Mouse (Mus musculus) Patski (cell line): ENCODE measurements at regions not wholly inside any gene's neighbourhood (a gene's known extent, or its start where the extent isn't known, plus 50 kb on each side); places are given as distances from the start of the nearest gene placed in this dataset.

Experiments used
- ATAC-seq: fragments of 100-300 bp; one replicate; pipeline ENCODE4 v1.8.0; 2021
- CTCF ChIA-PET: fragments of 350-600 bp; sonication (Branson Sonifier 250); formaldehyde crosslinking; loops from one replicate; lab custom pipeline; 2022; ENCODE audit warnings: inconsistent platforms; lab: Charles Lee
- POLR2A ChIA-PET: fragments of 350-600 bp; sonication (Branson Sonifier 250); formaldehyde crosslinking; loops from one replicate; lab custom pipeline; 2022; ENCODE audit warnings: antibody characterized with exemption, inconsistent platforms; lab: Charles Lee
- DNase-seq: peaks from one replicate; pipeline ENCODE4 v3.0.0-alpha.2; 2011; ENCODE audit warnings: low read depth, low spot score
- H3K27me3 ChIP-seq: fragments of 371-371 bp; one replicate; pipeline ENCODE4 v1.5.1; 2021
- CTCF ChIP-seq: fragments of 100-300 bp; IDR thresholded peaks from one replicate; pipeline ENCODE4 v1.5.1; 2021
- in situ Hi-C: fragments of 300-500 bp; cut with MboI; formaldehyde crosslinking; loops from 3 replicates; pipeline ENCODE4 v1.11.1; 2018; ENCODE audit warnings: low pct_unique_long_range_greater_than_20kb, mixed read lengths

DNA sequence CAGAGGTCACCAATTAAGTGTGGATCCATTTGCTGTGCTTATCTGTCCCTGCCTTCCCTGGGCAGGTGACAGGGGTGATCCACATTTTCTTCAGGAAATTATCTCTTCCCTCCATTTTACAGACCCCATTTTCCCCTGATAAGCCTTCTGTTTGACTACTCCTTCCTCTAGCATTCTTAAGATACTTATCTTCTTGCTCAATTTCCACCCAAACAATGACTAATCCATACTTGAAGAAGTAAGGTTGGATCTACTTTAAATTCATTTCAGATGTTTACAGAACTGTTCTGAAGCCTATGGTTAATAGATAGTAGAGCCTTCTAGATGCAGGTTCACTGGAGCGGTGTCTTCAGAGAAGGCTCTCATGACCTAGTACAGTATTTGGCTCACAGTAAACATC, 273.2 kb downstream of the Sox4 start:
- DNase-seq (no peak), ATAC-seq (peak; percentile 31)
- no peak for TF ChIP-seq CTCF
- ChIA-PET CTCF (no interaction called here), POLR2A (no interaction called here)
- in situ Hi-C loops, result no loop called here
- no peaks in the 10 kb centered on the region for H3K27me3 ChIP-seq

DNA sequence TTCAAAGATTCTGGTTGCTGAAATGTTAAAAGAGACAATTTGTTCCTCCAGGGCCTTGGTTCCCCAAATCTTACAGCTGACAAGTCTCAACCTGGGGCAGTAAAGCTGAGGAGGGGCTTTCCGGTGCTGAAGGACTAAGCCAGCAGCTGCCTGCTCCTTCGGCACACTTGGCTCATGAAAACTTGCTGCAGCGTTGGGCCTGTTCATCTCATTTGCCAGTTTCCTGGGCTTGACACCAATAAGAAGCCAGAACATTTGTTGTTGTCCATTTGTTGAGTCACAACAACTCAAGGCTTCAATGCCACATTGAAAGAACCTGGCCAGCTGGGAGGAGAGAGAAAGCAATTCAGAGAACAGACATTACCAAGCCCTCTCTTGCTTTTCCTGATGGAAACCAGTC, 279.9 kb downstream of the Sox4 start:
- in situ Hi-C loops, result no loop called here
- no peak for TF ChIP-seq CTCF
- H3K27me3 ChIP-seq, result no peaks in the 10 kb centered on the region
- CTCF ChIA-PET, result no interaction called here
- ATAC-seq, result no peak
- no peak for DNase-seq
- POLR2A ChIA-PET, result no interaction called here

DNA sequence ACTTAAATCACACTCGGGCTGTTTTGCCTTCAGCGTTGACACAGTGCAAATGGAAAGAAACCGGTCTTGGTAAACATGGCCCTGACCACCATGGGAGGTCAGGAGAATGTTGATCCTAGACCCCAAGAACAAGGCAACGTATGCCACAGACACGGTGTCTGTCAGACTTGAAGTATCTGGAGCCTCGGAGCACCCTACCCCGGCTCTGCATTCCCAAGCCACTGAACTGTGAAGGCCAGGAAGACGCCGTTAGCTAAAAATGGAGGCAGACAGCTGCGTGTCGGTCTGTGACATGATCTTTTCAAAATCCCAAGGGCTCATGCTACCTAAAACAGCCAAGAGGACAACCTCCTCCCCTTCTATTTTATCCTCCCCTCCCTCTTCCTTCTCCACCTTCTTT, 282.0 kb downstream of the Sox4 start:
- no peak for DNase-seq
- ChIA-PET POLR2A (interaction anchor here (0.5 to 0.7 kb wide), 2 partner anchors 26 to 29 kb away, joined by 4 read pairs; no protein-coding TSS in a partner anchor), CTCF (interaction anchor here (1.1 to 1.6 kb wide), 2 partner anchors 12 to 20 kb away, joined by 3 to 5 read pairs; no protein-coding TSS in a partner anchor)
- in situ Hi-C loops, result no loop called here
- H3K27me3 ChIP-seq, result no peaks in the 10 kb centered on the region
- peak; percentile 47 for ATAC-seq
- TF ChIP-seq CTCF, result no peak

DNA sequence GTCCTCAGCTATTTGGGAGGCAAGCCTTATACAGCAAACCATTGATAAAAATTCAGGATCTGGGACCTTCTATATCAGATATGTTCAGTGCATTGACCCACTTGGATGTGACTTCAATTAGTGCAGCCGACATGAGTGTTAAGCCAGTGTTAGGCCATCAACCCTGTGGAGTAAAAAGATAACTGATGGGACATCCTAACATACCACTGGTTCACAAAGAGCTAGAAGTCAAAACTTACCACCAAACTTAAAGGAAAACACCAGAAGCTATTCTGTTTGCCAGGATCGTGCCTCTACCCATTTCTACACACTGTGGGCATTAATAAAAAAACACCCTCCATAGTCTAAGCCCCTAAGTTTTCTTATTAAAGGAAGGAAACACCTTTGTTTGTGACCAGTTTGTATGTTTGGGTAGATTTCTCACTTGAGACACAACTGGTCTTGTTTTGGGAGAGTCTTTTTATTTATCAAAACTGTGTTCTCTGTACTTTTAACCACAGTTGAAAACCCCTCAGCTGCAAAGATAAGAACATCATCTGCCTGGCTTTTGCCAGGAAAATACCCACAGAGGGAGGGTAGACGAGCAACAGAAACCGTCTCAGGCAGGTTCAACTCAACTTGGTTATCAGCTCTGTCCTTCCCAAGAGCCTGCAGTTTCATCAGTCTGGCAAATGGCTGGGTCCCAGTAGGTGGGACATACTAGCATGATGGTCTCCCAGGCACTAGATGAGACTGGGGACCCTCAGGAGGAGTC, 283.5 kb downstream of the Sox4 start:
- no peak for DNase-seq
- TF ChIP-seq CTCF, result no peak
- ChIA-PET CTCF (no interaction called here), POLR2A (no interaction called here)
- in situ Hi-C loops, result no loop called here
- no peak for ATAC-seq
- no peaks in the 10 kb centered on the region for H3K27me3 ChIP-seq

DNA sequence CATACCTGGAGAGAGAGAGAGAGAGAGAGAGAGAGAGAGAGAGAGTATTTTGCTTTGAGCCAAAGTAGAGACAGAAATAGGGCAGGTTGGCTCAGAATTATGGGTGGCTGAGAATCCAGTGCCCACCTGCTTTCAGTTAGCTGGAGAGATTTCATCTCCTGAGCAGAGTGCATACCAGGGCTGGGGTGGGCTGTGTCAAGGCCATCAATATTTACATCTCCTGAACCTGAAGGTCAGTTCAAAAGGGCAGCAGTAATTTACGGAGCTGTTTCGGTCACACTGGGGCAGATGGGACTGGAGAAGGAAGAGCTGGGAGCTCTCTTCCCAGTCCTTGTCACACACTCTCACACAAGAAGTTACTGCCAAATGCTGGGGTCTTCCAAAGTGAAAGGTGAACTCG, 286.7 kb downstream of the Sox4 start:
- H3K27me3 ChIP-seq, result no peaks in the 10 kb centered on the region
- ATAC-seq, result no peak
- in situ Hi-C loops, result no loop called here
- ChIA-PET POLR2A (interaction anchor here (0.6 kb wide), 1 partner anchor 55 kb away, joined by 4 read pairs; no protein-coding TSS in a partner anchor), CTCF (no interaction called here)
- no peak for TF ChIP-seq CTCF
- no peak for DNase-seq

DNA sequence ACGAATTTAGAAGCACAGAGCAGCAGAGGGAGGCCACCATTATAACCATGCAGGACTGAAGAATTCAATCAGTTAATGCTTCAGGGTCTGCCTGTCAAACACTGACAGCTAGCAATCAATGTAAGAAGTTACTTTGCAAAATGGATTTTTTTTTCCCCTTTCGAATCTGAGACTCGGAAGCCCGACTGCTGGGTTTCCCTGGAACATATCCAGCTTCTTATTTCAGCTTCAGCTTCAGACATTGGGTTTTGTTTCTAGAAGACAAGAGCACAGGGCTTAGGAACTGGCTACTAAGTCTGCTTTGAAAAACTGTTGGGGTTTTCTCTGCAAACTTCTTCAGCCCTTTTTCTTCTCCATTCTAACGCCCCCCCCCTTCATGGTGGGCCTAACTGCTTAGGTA, 288.4 kb downstream of the Sox4 start:
- DNase-seq (no peak), ATAC-seq (no peak)
- TF ChIP-seq CTCF, result no peak
- in situ Hi-C loops, result no loop called here
- POLR2A ChIA-PET, result interaction anchor here (0.5 to 1.6 kb wide), 2 partner anchors 72 to 93 kb away, joined by 3 read pairs; no protein-coding TSS in a partner anchor
- CTCF ChIA-PET, result interaction anchor here (1.4 kb wide), 1 partner anchor 40 kb away, joined by 4 read pairs; no protein-coding TSS in a partner anchor
- no peaks in the 10 kb centered on the region for H3K27me3 ChIP-seq

DNA sequence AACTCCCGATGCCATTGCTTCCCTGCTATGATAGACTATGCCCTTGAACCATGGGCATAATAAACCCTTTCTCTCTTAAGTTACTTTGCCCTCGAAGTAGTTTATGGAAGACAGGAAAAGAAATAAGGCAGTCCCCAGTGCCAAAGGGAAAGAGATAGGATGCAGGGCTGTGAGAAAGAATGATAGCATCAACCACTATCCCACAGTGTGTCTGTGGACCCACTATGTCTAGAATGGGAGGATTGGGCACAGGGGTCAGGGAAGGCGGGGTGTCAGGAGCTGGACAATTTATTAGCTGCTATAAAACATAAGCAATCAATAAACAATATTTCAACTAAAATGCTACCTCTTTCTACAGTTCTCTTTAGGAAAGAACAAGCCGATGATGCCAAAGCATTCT, 288.8 kb downstream of the Sox4 start:
- ChIA-PET CTCF (interaction anchor here (1.0 to 1.4 kb wide), 2 partner anchors 14 to 41 kb away, joined by 3 to 4 read pairs; no protein-coding TSS in a partner anchor), POLR2A (interaction anchor here (0.6 to 1.6 kb wide), 2 partner anchors 73 to 980 kb away, joined by 3 read pairs; no protein-coding TSS in a partner anchor)
- in situ Hi-C loops, result no loop called here
- no peak for ATAC-seq
- H3K27me3 ChIP-seq, result no peaks in the 10 kb centered on the region
- DNase-seq, result no peak
- no peak for TF ChIP-seq CTCF

DNA sequence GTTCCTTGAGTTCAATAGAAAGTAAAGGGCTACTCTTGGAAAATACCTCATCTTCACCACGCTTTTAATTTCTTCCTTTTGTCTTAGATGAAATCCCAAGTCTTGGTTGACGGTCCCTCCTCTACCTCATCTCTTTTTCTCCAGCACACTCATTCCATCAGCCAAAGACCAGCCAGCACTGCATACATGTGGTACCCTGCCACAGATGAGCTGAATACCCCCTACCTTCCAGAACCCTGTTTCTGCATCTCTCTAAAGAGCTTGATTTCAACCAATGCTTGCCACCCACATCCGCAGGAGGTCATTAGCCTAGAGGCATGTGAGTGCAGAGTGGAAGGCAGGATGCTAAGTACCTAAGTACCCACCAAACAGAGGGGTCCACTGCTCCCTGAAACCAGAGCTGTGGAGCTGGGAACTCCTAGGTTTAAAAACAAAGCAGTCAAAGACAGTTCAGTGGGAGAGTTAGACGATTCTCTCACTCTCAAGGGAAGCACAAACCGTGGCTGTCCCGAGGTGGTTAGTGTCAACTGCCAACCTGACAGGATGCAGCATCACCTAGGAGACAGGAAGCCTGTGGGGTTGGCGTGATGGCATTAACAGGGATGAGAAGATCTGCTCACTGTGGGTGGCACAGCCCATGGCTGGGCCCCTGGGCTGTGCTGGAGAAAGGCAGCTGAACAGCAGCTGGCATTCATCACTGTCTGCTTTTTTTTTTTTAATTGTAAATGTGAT, 289.4 kb downstream of the Sox4 start:
- no peaks in the 10 kb centered on the region for H3K27me3 ChIP-seq
- POLR2A ChIA-PET, result interaction anchor here (0.6 kb wide), 1 partner anchor 981 kb away, joined by 3 read pairs; no protein-coding TSS in a partner anchor
- in situ Hi-C loops, result no loop called here
- CTCF ChIA-PET, result interaction anchor here (1.0 to 1.4 kb wide), 2 partner anchors 13 to 41 kb away, joined by 3 to 4 read pairs; no protein-coding TSS in a partner anchor
- DNase-seq, result no peak
- ATAC-seq, result no peak
- no peak for TF ChIP-seq CTCF

DNA sequence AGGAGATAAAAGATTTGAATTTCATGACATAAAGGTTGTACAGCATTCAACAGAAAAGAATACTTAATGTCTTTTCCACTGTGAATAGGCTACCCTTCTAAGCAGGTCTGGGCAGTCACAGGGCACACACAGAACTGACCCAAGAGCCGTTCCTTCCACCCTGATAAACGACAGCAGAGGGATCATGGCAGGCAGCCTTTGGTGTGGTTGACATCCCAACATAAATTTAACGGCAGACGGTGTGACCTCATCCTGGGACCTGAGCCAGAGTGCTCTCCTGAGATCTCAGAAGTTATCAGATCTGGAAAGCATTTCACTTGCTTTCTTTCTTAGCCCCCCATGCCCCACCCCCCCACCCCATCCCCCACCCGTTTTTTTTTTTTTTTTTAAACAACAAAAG, 290.1 kb downstream of the Sox4 start:
- in situ Hi-C loops, result no loop called here
- ChIA-PET POLR2A (interaction anchor here (0.6 kb wide), 1 partner anchor 687 kb away, joined by 3 read pairs; no protein-coding TSS in a partner anchor), CTCF (interaction anchor here (1.0 kb wide), 1 partner anchor 13 kb away, joined by 3 read pairs; no protein-coding TSS in a partner anchor)
- ATAC-seq (no peak), DNase-seq (no peak)
- H3K27me3 ChIP-seq, result no peaks in the 10 kb centered on the region
- no peak for TF ChIP-seq CTCF

DNA sequence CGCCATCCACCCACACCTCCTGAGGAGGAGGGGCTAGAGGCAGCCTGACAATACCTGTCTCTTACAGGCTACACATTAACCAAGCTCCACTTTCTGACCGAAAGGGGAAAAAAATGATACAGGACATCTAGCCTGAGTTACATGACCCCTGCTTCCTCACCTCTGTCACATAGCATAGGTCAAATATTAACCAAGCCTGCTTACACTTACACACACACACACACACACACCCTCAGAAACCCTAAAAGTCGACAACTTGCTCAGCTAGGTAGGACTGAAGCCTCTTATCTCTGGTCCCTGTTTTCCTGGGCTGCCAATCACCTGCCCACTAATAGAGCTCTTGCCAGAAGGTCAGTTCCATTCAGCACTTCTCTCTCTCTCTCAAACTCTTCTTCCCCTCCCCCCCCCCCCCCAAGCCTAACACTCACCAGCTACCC, 291.2 kb downstream of the Sox4 start:
- TF ChIP-seq CTCF, result no peak
- no peaks in the 10 kb centered on the region for H3K27me3 ChIP-seq
- ChIA-PET POLR2A (interaction anchor here (0.6 kb wide), 1 partner anchor 372 kb away, joined by 4 read pairs; no protein-coding TSS in a partner anchor), CTCF (no interaction called here)
- DNase-seq (no peak), ATAC-seq (no peak)
- in situ Hi-C loops, result no loop called here
